Mouse (Mus musculus): ENCODE measurements around the gene Trp53bp1.

Trp53bp1 gene

DNA sequence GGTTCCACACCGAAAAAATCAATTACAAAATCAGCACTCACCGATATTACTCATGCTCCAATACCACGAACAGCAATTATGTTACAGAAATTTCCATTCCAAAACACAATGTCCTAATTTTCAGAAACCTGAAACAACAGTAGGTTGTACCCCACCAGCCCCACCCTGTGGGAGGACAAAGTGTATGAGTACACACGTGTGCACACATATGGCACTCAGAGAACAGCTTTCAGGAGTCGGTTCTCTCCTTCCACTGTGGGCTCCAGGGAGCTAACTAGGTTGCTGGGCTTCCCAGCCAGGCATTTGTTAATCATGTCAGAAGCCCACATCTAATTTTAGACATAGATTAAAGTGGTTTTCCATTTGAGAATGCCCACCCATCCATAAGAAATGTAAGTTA lies 27.1 kb downstream of the Trp53bp1 start:
- DNase-seq, result no peak

DNA sequence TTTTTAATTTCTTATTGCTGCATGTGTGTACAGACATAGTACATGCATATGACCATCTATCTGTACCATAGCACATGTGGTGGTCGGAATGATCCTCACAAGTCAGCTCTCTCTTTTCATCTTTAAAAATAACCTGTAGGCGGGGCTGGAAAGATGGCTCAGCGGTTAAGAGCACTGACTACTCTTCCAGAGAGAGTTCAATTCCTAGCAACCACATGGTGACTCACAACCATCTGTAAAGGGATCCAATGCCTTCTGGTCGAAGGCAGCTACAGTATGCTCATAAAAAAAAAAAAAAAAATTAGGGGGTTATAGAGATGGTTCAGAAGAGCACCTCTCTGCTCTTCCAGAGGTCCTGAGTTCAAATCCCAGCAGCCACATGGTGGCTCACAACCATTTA lies 31.8 kb downstream of the Trp53bp1 start:
- DNase-seq, result no peak

DNA sequence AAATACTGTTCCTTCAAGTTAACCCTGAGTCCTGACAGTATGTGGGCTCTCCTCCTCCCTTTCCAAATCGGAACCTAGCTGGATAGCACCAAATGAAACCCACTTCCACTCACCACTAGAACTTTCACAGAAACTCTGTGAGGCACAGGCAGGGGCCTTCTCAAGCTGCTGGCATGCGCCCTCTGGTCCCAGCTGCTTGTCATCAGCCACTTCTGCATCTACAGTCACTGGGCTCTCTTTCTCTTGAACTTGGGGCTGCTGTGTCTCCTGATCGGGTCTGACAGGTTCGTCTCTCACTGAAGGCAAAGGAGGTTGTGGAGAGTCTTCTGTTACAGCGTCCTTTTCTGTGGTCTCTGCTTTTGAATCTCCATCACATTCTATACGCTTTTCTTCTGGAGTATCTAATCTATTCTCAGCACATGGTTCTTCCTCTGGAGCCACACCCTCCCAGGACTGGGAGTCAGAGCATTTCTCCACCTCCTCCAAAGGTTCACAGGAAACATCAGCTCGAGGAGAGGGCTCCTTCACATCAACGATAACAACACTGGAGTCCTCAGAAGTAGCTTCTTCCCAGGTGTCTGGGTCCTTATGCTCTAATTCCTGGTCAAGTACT lies 35.6 kb downstream of the Trp53bp1 start:
- no peak for DNase-seq

DNA sequence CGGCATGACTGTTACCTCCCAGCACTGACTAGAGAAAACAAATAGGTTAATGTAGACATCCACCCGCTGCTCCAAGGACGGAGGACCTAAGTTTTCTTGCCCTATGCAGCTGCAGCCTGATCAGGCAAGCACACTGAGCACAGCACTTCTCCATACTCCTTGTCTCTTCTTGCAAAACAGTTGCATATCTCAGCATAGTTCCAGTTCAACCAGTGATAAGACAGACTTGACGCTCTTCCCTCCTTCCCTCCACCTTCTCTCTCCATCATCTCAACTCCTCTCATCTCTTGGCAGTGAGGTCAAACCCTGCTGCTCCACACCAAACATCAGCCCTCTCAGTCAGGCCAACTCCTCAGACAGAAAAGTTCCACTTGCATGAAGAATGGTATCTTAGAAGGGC lies 43.1 kb downstream of the Trp53bp1 start:
- no peak for DNase-seq

DNA sequence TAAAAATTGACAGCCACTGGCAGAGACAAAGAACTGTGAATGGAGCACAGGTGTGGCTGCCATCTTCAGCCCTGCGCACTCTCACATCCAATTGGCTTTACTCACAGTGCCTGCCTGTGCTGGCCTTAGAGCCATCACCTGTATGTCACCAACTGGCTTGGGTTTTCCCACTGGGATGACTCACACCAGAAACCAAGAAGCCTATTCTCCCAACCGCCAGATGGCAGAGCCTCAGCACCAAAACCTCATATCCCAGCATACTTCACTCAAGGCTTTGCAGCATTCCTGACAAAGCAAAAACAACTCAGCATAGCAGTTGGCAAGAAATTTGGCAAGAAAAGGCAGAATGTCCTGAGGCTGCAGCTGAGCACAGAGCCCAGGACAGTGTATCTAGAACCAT lies 48.2 kb downstream of the Trp53bp1 start:
- DNase-seq, result no peak

DNA sequence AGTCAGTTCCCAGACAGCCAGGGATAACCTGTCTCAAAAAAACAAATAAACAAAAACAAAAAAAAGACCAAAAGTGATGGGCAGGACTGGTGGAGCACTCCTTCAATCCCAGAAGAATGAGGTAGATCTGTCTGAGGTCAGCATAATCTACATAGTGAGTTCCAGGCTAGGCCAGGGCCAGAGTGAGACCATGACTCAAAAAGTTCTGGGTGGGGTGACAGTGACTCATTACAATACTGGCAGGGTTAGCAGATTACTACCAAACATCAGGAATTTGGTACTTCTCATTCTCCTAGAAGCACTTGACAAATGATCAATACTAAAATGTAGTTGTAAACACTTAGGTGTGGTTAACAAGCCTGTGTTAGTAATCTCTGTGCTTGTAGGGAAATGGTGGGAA lies 51.2 kb downstream of the Trp53bp1 start:
- no peak for DNase-seq

DNA sequence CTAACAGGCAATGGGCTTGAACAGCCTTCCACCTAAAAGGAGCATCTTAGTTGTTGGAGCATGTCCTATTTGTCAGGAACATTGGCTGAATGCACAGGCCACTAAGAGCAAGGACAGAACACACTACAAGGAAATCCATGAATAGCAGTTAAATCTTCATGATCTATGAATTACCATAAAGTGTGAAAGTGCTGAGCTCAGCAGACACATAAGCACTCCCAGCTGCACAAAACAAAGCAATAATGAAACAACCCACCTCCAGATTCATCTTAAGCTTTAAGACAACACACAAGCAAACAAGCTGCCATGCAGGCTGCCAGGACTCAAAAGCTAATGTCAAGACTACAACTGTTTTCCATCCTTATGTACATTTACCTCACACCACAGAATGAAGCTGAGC lies 52.0 kb downstream of the Trp53bp1 start:
- no peak for DNase-seq

DNA sequence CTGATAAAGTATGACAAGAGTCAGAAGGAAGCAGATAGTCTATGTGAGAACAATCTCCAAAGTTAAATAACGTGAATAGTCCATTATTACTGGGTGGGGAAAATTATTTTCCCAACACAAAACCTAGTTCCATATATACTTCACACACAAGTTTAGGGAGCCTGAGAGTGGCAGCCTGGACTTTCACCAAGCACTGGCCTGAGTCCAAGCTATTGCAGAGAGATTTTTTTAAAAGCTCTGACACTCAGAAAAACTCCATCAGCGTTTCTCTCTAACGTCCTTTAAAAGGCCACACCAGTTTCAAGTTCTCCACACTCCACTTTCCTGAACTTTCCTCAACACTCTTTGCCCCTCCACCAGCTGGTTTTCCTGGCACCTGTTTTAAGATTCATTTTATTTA lies 56.7 kb downstream of the Trp53bp1 start:
- DNase-seq, result peak; percentile 38

DNA sequence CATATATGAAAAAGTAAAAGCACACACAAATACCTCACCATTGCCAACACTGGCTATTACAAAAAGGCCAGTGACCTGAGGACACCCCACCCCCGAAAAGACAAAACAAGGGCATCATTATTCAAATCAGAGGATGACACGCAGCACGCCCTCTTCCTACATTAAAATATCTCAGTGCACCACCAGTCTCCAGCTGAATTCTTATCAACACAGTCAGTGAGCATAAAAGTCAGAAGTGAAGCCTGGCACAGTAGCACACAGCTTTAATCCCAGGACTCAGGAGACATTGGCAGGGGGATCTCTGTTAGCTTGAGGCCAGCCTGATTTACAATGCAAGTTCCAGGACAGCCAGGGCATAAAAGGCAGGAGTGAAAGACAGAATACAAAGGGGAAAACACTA lies 64.7 kb downstream of the Trp53bp1 start:
- DNase-seq, result no peak

DNA sequence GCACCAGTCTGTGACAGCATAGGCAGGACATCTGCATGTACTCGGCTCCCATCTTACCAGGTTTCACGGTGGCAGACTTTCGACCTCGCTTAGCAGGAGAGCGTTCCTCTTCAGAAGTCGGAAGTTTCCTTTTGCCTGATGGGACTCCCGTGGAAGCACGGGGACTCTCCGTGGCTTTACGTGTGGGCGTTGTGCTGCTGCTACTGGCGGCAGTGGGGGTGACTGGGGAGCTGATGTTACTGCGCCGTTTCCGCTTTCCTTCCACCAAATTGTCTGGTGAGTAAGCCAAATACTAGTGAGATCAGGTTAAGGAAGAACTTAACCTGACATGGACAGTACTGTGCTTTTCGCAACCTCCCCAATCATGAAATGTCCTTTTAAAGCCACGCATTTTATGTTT lies 66.9 kb downstream of the Trp53bp1 start:
- no peak for DNase-seq

DNA sequence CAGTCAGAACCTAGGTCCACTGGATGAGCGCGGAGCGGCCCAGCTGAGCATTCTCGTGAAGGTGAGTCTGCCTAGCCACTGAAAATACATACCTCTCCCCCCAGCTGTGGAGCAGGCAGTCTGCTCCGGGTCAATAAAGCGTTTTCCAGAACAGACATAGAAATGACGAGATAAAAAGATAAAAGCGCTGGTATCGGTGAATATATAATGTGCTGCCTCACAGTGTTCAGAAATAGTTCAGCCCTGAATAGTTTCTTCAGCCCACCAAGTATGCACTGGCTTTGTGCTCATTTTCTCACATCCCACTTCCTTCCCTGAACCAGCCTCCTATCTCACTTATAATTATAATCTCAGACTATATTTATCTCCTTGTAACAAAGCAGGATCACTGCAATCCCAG lies 75.7 kb downstream of the Trp53bp1 start:
- DNase-seq, result no peak

DNA sequence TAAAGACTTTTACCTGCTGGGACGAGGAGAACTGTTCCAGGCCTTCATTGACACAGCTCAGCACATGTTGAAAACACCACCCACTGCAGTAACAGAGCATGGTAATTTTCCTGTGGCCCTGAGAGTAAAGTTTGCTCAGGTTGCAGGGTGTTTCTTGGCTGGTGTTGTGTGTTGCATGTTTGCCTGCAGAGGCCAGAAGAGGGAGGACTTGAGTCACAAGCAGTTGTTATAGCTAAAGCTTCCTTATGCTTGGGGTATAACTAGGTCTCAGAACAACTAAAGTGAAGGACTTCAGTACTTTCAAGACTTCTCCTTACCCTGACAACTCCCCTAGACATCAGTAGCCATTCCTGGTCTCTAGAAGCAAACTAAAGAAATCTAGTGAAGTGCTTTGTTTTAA lies 82.7 kb downstream of the Trp53bp1 start:
- no peak for DNase-seq

DNA sequence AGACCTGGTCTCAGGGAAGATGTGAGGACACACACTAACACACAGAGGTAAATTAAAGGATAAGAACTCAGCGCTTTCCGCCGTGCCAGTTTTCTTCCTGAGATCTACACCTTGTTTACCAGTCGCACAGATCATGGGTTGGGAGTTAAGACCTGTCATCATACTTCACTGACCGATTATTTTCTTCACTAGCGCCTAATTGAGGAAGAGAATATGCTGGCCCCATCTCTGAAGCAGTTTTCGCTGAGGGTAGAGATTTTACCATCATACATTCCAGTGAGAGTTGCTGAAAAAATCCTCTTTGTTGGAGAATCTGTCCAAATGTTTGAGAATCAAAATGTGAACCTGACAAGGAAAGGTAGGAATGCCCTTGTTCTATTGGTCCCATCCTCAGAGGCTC lies 87.1 kb downstream of the Trp53bp1 start:
- no peak for DNase-seq

DNA sequence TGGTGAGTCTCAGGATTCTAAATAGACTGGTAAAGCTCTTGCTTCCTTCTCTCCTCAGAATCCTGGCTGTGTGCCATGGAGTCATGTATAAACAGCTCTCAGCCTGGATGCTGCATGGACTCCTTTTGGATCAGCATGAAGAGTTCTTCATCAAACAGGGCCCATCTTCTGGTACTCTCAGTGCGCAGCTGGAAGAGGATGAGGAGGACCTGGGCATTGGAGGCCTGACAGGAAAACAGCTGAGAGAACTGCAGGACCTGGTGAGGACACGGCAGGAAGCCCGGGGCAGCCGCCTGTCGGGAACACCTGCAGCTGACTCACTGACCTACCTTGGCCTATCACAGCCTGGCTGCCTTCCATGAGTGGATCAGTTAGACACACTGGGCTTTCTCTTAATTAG lies 87.8 kb downstream of the Trp53bp1 start:
- DNase-seq, result no peak

DNA sequence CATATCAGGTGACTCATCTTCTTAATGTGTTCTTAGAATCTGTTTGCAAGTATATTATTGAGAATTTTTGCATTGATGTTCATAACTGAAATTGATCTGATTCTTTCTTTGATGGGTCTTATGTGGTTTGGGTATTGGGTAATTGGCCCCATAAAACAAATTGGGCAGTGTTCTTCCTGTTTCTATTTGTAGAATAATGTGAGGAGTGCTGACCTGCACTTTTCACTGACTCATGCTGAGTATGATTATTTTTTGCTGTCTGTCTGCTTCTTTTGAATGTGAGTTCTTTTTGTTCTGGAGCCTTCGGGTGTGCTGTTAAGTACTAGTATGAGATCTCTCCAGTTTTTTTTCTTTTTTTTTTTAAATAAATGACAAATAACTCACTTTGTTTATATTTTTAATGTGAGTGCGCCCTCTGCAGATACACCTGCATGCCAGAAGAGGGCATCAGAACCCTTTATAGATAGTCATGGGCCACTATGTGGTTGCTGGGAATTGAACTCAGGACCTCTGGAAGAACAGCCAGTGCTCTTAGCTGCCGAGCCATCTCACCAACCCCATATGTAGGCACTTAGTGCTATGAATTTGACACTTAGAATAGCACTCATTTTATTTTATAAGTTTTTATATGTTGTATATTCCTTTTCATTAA lies 92.3 kb downstream of the Trp53bp1 start:
- DNase-seq, result no peak

DNA sequence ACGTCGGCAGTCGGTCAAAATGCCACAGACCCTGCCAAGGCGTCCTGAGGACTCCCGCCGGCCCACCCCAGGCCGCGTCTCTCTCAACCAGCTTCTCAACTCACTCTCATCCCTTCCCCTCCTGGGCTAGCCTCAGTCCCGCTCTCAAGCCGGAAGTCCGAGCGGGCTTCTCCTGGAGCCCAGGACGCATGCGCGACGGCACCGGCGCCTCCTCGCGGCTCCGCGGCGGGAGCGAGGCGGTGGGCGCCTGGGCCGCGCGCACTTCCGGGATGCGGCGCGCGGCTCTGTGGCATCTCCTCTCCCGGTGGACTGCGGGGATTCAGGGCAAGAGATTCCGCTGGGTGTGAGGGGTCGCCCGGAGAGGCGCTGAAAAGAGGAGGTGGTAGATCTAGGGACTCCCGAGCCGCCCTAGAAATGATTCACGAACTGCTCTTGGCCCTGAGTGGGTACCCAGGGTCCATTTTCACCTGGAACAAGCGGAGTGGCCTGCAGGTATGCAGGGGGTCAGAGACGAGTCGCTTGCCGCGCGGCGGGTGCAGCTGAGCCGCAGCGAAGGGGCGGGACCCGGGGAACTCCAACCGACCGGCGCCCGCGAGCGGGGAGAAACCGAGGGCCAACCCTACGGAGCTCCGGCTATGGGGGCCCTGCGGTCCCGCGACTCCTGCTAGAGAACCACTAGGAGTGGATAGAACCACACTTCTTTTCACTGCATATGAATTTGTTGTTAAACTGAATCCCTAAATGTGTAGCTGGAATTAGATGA lies 100.0 kb downstream of the Trp53bp1 start, which contains the start of gene Zscan29:
TSS of gene Zscan29 (minus strand) at position 146 of the 763 bp plus-strand sequence.
- DNase-seq, result peak; percentile 90

DNA sequence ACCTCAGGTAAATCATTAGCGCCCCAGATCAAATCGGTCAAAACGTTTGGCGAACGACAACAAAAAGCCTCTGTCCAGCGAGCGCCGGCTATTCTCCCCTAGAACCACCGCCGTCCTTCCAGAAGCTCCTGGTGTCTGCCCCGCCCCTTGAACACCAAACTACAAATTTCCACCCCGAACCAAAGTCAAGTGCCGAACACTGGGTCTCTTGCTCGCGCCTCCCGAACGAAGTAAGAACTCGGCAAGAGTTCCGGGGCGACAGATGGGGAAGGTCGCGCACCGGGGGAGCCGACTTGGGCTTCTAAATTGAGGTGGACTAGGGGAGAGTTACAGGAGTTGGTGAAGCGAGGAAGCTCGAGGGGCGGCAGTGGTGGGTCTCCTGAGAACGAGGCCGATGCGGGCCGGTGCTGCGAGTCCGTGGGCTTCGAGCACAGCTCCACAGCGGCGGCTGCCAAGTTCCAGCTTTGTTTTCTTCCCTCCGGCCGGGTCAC lies 100.7 kb downstream of the Trp53bp1 start, which contains the start of gene Tubgcp4:
TSS of gene Tubgcp4 (plus strand) at position 174 of the 491 bp plus-strand sequence.
- peak; percentile 79 for DNase-seq

DNA sequence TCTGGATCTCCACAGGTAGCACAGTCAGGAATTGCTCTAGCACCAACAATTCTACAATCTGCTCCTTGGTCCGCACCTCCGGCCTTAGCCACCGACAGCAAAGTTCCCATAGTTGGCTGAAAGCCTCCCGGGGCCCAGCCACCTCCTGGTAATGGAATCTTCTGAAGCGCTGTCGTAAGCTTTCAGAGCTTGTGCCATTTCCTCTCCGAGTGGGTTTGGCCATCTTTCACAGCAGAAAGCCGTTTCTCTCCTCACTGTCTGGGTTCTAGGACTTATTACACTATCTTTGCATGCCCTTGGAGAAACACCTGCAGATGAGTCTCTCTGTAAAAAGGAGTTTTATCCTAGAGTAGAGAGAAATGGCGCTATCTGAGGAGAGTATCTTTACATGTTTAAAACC lies 101.3 kb downstream of the Trp53bp1 start:
- DNase-seq, result peak; percentile 52

DNA sequence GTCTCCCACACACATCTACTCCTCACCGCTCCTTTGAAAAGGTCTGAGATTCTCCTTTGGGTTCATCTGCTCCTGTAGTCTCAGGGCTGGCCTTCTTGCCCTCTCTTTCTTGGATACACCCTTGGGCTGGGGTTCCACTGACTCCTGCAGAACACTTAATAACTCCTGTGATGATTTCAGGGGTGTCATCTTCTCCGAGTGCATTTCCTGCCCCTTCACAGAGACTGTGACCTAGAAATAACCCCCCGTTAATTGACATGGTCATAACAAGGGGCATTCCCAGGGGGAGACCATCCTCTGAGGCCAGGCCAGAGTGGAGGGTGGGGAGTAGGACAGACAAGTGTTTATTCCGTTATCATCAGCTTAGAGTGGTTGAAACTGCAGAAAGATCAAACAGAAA lies 102.0 kb downstream of the Trp53bp1 start:
- DNase-seq, result no peak

DNA sequence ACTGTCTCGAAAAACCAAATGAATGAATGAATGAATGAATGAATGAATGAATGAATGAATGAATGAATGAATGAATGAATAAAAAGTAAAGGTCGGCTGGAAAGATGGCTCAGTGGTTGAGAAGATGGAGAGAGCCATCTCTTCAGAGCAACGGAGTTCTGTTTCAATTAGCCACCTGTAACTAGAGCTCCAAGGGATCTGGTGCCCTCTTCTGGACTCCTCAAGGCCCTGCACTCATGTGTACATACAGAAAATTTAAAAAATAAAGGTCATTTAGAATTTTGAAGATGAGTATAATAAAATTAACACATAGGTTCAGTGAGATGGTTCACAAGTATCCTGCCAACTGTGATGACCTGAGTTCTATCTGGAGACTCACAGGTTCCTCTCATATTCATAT lies 118.1 kb downstream of the Trp53bp1 start:
- no peak for DNase-seq

DNA sequence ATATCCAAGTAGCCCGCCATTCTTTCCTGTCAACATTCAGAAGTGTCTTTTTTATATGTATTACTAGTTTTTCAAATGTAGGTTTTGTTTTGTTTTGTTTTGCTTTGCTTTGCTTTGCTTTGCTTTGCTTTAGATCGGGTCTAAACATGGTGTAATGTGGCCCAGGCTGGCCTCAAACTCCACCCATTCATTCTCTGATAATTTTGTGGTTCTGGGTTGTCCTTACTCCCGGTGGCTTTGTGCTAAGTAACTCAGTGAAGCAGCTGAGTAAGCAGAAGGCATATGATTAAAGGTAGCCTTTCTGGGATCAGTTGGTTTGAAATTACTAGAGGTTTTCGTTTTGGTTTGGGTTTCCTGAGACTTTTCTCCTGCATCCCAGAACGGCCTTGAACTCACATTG lies 121.5 kb downstream of the Trp53bp1 start:
- no peak for DNase-seq
